Mouse (Mus musculus) forebrain, embryonic 13.5 days (tissue): ENCODE measurements around the gene Slc16a11. TPM values are rescaled to one million over a fixed set of nuclear protein-coding genes. Genes with fewer than 3 reads are reported as not detected.

Source experiments
- ATAC-seq: fragments of 200-750 bp; cut with Nextera tagmentation; 2 replicates; pipeline ENCODE4 v1.8.0; 2017
- H3K27ac ChIP-seq: fragments of 300-500 bp; sonication (generic); 2 replicates; pipeline ENCODE4 v1.5.1; 2015; ENCODE audit warnings: inconsistent platforms, mild to moderate bottlenecking, moderate library complexity
- H3K27me3 ChIP-seq: fragments of 300-500 bp; sonication (generic); 2 replicates; pipeline ENCODE4 v1.6.1; 2015; ENCODE audit warnings: mild to moderate bottlenecking, inconsistent platforms
- H3K36me3 ChIP-seq: fragments of 300-500 bp; sonication (generic); 2 replicates; pipeline ENCODE4 v1.6.1; 2015; ENCODE audit warnings: mild to moderate bottlenecking, inconsistent platforms; ENCODE audit not compliant: poor library complexity, severe bottlenecking
- H3K4me1 ChIP-seq: fragments of 300-500 bp; sonication (generic); 2 replicates; pipeline ENCODE4 v1.6.1; 2015; ENCODE audit warnings: inconsistent platforms
- H3K4me2 ChIP-seq: fragments of 300-500 bp; sonication (generic); 2 replicates; pipeline ENCODE4 v1.6.1; 2015; ENCODE audit warnings: inconsistent platforms, mild to moderate bottlenecking, moderate library complexity
- H3K4me3 ChIP-seq: fragments of 300-500 bp; sonication (generic); 2 replicates; pipeline ENCODE4 v1.5.1; 2015; ENCODE audit warnings: mild to moderate bottlenecking, inconsistent platforms
- H3K9ac ChIP-seq: fragments of 300-500 bp; sonication (generic); 2 replicates; pipeline ENCODE4 v1.6.1; 2015; ENCODE audit warnings: mild to moderate bottlenecking, inconsistent platforms
- H3K9me3 ChIP-seq: fragments of 300-500 bp; sonication (generic); replicated peaks from 2 replicates; pipeline ENCODE4 v1.6.1; 2016; ENCODE audit warnings: inconsistent platforms
- WGBS: fragments of 180-500 bp; shearing (Covaris S2); methylation state at CpG from one replicate; pipeline ENCODE4 v1.1.7; 2015; 5-methylcytosine and 5-hydroxymethylcytosine counted together
- polyA plus RNA-seq: library from polyadenylated mRNA; unstranded; fragments of >200 nt; fragmentation: Nextera tagmentation; extraction: Ambion mirVana; gene quantifications from 2 replicates; pipeline ENCODE4 v1.2.1, GENCODE M21; 2015

Gene Slc16a11
- polyA plus RNA-seq, 1 experiment from 2014 or later, result 1.8 TPM

DNA sequence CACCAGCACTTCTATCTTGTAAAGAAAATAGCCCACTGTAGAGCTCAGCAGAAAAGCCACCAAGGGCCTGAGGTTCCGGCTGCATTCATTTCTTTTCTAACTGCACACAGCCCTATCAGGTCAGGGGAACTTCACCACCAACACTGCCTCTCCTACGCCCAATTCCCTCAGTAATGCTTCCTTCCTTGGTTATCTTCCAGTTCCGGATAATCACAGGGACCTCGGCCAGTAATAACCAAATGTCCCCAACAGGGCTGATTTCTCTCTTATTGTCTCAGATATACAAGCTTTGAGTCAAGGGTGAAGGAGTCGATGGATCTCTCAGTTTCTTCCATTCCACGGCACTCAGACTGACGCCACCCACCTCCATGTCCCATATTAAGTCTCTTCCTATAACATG, 5.3 kb upstream of the Slc16a11 start:
- no peak overlapping the region for H3K27ac ChIP-seq
- peaks cover 9% of the 10 kb centered on the region for H3K27me3 ChIP-seq
- no peaks in the 10 kb centered on the region for H3K36me3 ChIP-seq
- H3K4me1 ChIP-seq, result no peaks in the 10 kb centered on the region
- H3K4me3 ChIP-seq, result no peak overlapping the region
- ATAC-seq, result no peak
- no peak overlapping the region for H3K4me2 ChIP-seq
- H3K9ac ChIP-seq, result no peak overlapping the region
- WGBS, result 91% methylated on average over 7 of the region's 7 CpGs
- H3K9me3 ChIP-seq, result no peaks in the 10 kb centered on the region

DNA sequence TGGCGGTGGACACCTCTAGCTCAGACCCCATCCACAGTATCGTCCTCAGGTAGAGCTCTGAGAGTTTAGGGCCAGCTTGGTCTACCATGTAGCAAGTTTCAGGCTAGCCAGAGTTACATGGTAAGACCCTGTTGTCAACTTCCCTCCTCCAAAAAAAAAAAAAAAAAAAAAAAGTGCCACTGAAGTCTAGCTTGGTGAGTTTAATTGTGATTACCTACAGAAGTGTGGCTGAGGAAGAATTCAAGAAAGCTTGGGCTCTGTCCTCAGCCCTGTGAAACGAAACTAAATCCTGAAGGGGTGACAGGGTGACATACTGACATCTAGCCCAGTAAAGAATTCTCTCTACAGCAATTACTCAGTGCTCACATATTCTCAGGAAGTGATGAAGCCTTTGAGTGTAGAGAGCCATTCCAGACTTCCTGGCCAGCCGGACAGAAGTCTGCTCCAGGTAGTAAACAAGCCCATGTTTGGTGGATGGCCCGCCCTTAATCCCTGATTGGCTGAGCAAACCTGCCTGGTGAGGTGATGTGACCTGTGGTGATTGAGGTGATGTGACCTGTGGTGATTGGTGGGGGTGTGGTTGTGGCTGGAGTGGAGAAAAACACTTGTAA, 3.7 kb upstream of the Slc16a11 start:
- H3K4me2 ChIP-seq, result no peak overlapping the region
- peaks cover 23% of the 10 kb centered on the region for H3K27me3 ChIP-seq
- no peak overlapping the region for H3K27ac ChIP-seq
- no peaks in the 10 kb centered on the region for H3K9me3 ChIP-seq
- H3K36me3 ChIP-seq, result no peaks in the 10 kb centered on the region
- H3K9ac ChIP-seq, result no peak overlapping the region
- peaks cover 4% of the 10 kb centered on the region for H3K4me1 ChIP-seq
- no peak for ATAC-seq
- H3K4me3 ChIP-seq, result no peak overlapping the region
- 82% methylated on average over 5 of the region's 5 CpGs for WGBS

DNA sequence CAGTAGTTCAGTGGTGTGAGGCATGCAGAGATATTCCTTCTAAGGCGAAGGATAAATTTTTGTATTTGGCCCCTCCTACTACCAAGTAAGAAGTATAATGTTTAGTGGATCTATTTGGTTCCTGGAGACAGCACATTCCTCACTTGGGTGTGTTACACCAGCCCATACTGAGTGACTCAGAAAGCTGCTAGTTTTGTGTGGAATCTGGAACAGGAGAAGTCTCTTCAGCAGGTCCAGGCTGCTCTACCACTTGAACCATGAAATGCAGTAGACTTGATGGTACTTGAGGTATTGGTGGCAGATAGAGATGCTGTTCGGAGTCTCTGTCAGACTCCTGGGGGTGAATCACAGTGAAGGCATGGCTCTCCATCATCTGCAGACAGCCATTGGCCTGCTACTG, 1.9 kb upstream of the Slc16a11 start:
- Histone ChIP-seq H3K4me1 (peaks cover 18% of the 10 kb centered on the region), H3K27me3 (peaks cover 41% of the 10 kb centered on the region), H3K4me3 (no peak overlapping the region), H3K9me3 (no peaks in the 10 kb centered on the region), H3K4me2 (no peak overlapping the region), H3K36me3 (no peaks in the 10 kb centered on the region), H3K9ac (0 out of 2 replicates have a peak overlapping the region, but pooled peaks have one; percentile 10), H3K27ac (no peak overlapping the region)
- 90% methylated on average over 2 of the region's 2 CpGs for WGBS
- ATAC-seq, result no peak

DNA sequence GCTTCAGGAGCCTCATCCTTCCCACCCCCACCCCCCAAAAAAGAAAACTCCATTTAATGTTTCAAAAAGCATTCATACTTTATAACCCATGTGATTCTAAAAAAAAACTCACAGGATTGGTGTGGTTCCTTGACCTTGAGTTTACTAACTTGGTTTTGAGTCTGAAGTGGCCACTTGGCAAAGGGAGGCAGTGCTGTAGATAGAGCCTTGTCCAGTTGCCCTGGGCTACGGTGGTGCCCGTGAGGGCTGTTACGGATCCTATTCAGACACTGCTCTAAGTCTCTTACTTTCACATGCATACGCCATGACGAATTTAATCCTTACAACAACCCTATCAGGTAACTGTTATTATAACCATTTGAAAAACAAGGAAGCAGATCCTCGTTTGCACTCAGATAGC, 580 bp upstream of the Slc16a11 start:
- 75% methylated on average over 6 of the region's 6 CpGs for WGBS
- Histone ChIP-seq H3K36me3 (peaks cover 3% of the 10 kb centered on the region), H3K4me1 (peaks cover 18% of the 10 kb centered on the region), H3K4me3 (no peak overlapping the region), H3K9me3 (no peaks in the 10 kb centered on the region), H3K27ac (no peak overlapping the region), H3K27me3 (peaks cover 54% of the 10 kb centered on the region), H3K9ac (no peak overlapping the region), H3K4me2 (no peak overlapping the region)
- ATAC-seq, result no peak

DNA sequence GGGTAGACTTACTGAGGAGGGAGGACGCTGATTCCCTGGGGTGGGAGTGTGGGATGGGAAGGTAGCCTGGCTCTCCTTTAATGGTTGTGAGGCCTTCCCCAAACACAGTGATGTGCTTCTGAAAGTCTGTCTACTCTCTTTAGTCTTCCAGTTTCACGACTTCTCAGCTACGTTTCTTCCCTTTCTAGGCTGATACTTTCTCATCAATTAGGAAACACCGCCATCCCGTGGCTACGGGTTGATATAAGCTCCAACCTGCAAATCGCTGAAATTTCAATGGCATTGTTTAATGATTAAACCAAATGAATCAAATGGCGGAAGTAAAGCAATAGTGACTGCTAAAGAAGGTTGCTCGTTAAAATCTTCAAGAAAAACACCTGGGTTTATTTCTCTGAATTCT, 344 bp downstream of the Slc16a11 start:
- Histone ChIP-seq H3K9ac (no peak overlapping the region), H3K4me3 (no peak overlapping the region), H3K9me3 (no peaks in the 10 kb centered on the region), H3K27ac (no peak overlapping the region), H3K4me1 (peaks cover 18% of the 10 kb centered on the region), H3K4me2 (no peak overlapping the region), H3K36me3 (peaks cover 13% of the 10 kb centered on the region), H3K27me3 (peaks cover 60% of the 10 kb centered on the region)
- no peak for ATAC-seq
- 7% methylated on average over 9 of the region's 9 CpGs for WGBS

DNA sequence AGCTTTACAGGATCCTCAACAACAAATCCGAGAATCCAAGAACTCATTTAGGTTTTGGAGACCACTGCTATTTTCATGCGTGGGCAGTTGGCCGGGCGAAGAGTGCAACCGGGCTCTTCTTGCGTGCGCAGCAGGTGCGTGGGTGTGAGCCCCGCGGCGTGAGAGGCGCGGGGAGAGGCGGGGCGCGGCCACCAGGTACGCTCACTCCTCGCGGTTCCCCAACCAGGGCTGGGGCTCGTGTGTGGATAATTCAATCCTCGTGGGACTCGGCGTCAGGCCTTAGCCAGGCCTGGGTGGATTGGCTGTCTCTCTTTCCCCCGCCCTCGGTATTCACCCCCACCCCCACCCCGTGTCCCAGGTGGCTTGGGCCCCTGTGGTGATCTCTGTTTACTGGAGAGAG, 1.2 kb downstream of the Slc16a11 start:
- peak overlapping the region; percentile 60 for H3K4me2 ChIP-seq
- peaks cover 24% of the 10 kb centered on the region for H3K4me1 ChIP-seq
- ATAC-seq, result no peak
- H3K4me3 ChIP-seq, result peak overlapping the region; percentile 33
- peak overlapping the region; percentile 56 for H3K9ac ChIP-seq
- no peak overlapping the region for H3K27ac ChIP-seq
- H3K9me3 ChIP-seq, result no peaks in the 10 kb centered on the region
- H3K27me3 ChIP-seq, result peaks cover 60% of the 10 kb centered on the region
- peaks cover 14% of the 10 kb centered on the region for H3K36me3 ChIP-seq
- 4% methylated on average over 26 of the region's 26 CpGs for WGBS

DNA sequence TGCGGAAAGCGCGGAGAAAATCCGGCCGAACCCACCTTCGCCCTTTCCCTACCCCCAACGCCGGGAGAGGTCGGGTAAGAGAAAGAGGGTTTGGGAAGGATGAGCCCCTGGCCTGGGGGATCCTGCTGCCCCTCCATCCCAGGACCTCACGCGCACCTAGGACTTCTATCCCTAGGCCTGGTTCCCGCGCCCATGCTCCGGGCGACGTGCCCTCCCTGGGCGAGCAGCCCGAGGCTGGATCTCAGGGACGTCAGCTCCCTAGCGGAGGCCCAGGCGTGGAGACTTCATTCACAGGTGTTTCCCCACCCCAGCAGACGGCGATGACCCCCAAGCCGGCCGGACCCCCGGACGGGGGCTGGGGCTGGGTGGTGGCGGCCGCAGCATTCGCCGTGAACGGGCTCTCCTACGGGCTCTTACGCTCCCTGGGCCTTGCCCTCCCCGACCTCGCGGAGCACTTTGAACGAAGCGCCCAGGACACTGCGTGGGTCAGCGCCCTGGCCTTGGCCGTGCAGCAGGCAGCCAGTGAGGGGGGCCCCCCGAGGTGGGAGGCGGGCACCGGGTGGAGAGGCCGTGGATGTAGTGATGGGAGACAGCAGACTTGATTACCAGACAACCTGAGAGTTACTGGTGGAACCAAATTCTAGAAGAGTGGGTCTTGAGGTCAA, 1.8 kb downstream of the Slc16a11 start:
- 0 out of 2 replicates have a peak, but pooled peaks have one; percentile 44 for ATAC-seq
- peaks cover 60% of the 10 kb centered on the region for H3K27me3 ChIP-seq
- peak overlapping the region; percentile 33 for H3K4me3 ChIP-seq
- peak overlapping the region; percentile 56 for H3K9ac ChIP-seq
- peaks cover 14% of the 10 kb centered on the region for H3K36me3 ChIP-seq
- WGBS, result under 1% methylated on average over 46 of the region's 46 CpGs
- peaks cover 30% of the 10 kb centered on the region for H3K4me1 ChIP-seq
- peak overlapping the region; percentile 60 for H3K4me2 ChIP-seq
- no peaks in the 10 kb centered on the region for H3K9me3 ChIP-seq
- H3K27ac ChIP-seq, result no peak overlapping the region

DNA sequence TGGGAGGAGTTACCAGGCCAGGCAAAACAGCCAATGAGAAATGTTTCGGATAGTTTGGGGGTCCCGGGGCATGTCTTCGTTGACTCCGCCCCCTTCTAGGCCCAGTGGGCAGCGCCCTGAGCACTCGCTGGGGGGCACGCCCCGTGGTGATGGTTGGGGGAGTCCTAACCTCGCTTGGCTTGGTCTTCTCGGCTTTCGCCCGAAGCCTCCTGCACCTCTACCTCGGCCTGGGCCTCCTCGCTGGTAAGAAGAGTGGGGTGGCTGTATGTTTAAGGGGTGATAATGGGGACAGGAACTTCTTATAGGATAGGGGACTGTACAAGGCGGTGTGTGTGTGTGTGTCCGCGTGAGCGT, 2.3 kb downstream of the Slc16a11 start:
- H3K9ac ChIP-seq, result peak overlapping the region; percentile 56; the same call in 1 of the 2 replicates
- peaks cover 35% of the 10 kb centered on the region for H3K4me1 ChIP-seq
- H3K4me2 ChIP-seq, result peak overlapping the region; percentile 60
- H3K36me3 ChIP-seq, result peaks cover 14% of the 10 kb centered on the region
- H3K27me3 ChIP-seq, result peaks cover 60% of the 10 kb centered on the region
- WGBS, result 5% methylated on average over 18 of the region's 18 CpGs
- H3K27ac ChIP-seq, result no peak overlapping the region
- peak overlapping the region; percentile 33 for H3K4me3 ChIP-seq
- H3K9me3 ChIP-seq, result no peaks in the 10 kb centered on the region
- ATAC-seq, result no peak

DNA sequence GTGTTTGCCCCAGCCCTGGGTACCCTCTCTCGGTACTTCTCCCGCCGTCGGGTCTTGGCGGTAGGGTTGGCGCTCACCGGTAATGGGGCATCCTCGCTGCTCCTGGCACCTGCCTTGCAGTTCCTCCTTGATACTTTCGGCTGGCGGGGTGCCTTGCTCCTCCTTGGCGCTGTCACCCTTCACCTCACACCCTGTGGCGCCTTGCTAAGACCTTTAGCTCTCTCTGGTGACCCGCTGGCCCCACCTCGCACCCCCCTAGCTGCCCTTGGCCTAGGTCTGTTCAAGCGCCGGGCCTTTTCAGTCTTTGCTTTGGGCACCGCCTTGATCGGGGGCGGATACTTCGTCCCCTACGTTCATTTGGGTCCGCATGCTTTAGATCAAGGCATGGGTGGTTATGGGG, 2.7 kb downstream of the Slc16a11 start:
- H3K36me3 ChIP-seq, result peaks cover 14% of the 10 kb centered on the region
- H3K27ac ChIP-seq, result no peak overlapping the region
- H3K9me3 ChIP-seq, result no peaks in the 10 kb centered on the region
- 9% methylated on average over 22 of the region's 22 CpGs for WGBS
- H3K4me2 ChIP-seq, result no peak overlapping the region
- peaks cover 39% of the 10 kb centered on the region for H3K4me1 ChIP-seq
- no peak overlapping the region for H3K9ac ChIP-seq
- no peak for ATAC-seq
- H3K27me3 ChIP-seq, result peaks cover 60% of the 10 kb centered on the region
- 0 out of 2 replicates have a peak overlapping the region, but pooled peaks have one; percentile 33 for H3K4me3 ChIP-seq

DNA sequence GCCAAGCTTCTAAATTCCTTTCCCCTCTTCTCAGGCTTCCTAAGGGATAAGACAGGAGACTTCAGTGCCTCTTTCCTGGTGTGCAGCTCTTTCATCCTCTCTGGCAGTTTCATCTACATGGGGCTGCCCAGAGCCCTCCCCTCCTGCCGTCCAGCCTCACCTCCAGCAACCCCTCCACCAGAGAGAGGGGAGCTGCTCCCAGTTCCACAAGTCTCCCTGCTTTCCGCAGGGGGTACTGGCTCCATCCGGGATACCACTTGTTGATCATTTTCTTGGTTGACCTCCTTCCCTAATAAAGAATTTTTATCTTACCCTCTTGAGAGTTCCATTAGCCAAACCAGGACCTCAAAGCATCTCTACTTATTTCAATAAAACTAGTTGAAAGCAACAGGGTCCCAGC, 3.6 kb downstream of the Slc16a11 start:
- ATAC-seq, result no peak
- H3K4me2 ChIP-seq, result no peak overlapping the region
- no peaks in the 10 kb centered on the region for H3K9me3 ChIP-seq
- H3K4me3 ChIP-seq, result no peak overlapping the region
- H3K4me1 ChIP-seq, result peaks cover 39% of the 10 kb centered on the region
- peaks cover 14% of the 10 kb centered on the region for H3K36me3 ChIP-seq
- H3K9ac ChIP-seq, result no peak overlapping the region
- peaks cover 55% of the 10 kb centered on the region for H3K27me3 ChIP-seq
- H3K27ac ChIP-seq, result no peak overlapping the region
- WGBS, result 68% methylated on average over 3 of the region's 3 CpGs

DNA sequence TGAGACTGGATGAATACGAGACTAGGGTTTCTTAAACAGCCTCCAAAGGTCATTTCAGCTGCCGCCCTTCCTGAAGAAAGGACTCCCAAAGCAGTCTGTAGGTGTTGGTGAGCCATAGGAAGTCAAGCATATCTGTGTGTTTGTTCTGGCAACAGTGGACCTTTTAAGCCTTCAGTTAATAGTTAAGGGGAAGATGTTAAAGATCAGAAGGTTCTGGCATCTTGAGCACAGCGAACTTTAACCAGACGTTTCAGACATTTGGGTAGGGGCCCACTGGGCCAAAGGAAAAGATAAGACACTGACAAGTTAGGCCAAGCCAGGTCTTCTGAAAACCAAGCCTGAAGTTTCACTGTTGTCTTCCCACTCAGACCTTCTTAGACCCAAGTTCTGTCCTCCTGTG, 5.5 kb downstream of the Slc16a11 start:
- Histone ChIP-seq H3K4me2 (no peak overlapping the region), H3K27ac (no peak overlapping the region), H3K9ac (no peak overlapping the region), H3K4me1 (peaks cover 52% of the 10 kb centered on the region), H3K27me3 (peaks cover 45% of the 10 kb centered on the region), H3K36me3 (peaks cover 14% of the 10 kb centered on the region), H3K4me3 (no peak overlapping the region), H3K9me3 (no peaks in the 10 kb centered on the region)
- 93% methylated on average over 4 of the region's 4 CpGs for WGBS
- ATAC-seq, result no peak

DNA sequence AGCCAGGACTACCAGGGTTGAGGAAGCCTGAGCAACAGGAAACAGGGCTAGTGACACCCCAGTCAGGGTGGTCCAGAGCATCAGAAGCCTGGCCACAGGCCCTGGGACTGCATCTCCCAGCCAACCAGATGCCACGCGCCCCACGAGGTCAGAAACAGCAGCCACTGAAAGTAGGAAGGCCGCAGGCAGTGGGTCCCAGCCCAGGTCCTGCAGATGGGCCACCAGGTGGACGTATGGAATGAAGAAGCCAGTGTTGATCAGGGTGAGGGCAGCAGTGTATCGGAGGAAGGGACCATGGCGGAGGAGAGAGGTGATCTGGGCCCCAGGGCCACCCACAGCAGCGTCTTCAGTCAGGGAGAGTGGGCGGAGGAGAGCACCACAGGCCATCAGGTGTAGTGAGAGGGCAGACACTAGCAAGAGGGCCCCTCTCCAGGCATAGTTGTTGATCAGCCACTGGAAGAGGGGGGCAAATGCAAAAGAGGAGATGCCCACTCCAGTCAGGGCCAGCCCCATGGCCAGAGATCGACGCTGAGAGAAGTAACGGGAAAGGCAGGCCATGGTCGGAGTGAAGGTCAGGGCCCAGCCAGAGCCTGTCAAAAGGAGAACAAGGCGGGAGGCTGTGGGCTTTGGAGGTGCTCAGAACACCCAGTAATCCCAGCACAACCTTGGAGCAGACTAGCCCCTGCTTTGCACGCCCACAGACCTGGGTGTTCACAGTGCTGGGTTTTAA, 6.4 kb downstream of the Slc16a11 start:
- no peak overlapping the region for H3K27ac ChIP-seq
- peaks cover 48% of the 10 kb centered on the region for H3K4me1 ChIP-seq
- H3K27me3 ChIP-seq, result peaks cover 36% of the 10 kb centered on the region
- peaks cover 14% of the 10 kb centered on the region for H3K36me3 ChIP-seq
- peak overlapping the region; percentile 81 for H3K9ac ChIP-seq
- no peak for ATAC-seq
- peak overlapping the region; percentile 4; the same call in 1 of the 2 replicates for H3K4me3 ChIP-seq
- H3K4me2 ChIP-seq, result peak overlapping the region; percentile 92
- WGBS, result 87% methylated on average over 15 of the region's 15 CpGs
- H3K9me3 ChIP-seq, result no peaks in the 10 kb centered on the region
